ENCODE assay signal across 25 mouse cellular contexts in the genomic region with DNA sequence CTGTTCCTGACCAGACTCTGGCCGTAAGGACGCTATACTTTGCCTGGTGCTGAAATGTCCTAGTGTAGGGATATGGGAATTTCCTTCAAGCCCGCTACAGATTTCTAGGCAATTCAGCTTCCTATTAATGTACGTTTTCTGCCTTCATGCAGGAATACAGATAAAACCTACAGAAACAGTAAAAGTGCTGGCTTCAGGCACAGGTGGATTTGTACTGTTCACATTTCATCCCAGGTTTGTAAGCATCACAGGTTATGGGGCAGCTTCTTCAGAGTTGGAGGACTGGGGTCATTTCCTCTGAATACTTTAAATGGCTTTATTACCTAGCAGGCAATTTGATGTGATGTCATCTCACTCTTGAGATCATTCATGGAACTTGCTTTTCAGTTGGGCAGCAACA. TPM values are rescaled to one million over a fixed set of nuclear protein-coding genes. Genes with fewer than 3 reads are reported as not detected.
DNase-seq lines count a peak whose midpoint lies in the region; ATAC-seq and TF ChIP-seq lines count a peak whose summit lies in the region.
"Had no signal": no experiment of that assay in that cellular context is flagged by ENCODE, and none has a peak within 500 bp of the region (broad histone marks: within the 10 kb centered on the region; RNA-seq: fewer than 3 reads in every experiment).

No protein-coding gene starts in this region.

- TF ChIP-seq EP300 in heart, adult 2 months (IDR thresholded peaks at IDR 0.05; ENCODE audit: insufficient read depth, low read depth, low read length), result no peak
- TF ChIP-seq EP300 in liver, postnatal 0 days (IDR thresholded peaks at IDR 0.05; ENCODE audit: low read depth), result no peak
- TF ChIP-seq EP300 in MEL (IDR thresholded peaks at IDR 0.05; ENCODE audit: low read depth in 1 of 2, low read length in 2 of 2), result no peak; a peak in 1 of 4 replicates

- no peak for ATAC-seq in liver, postnatal 0 days
- ATAC-seq in liver, embryonic 11.5 days (replicated peaks; ENCODE audit: low FRiP score), result no peak
- ATAC-seq: activated CD4-positive, CD25-positive, alpha-beta regulatory T cell, adult 4 months; CD4-positive, CD25-positive, alpha-beta regulatory T cell, adult 4 months; forebrain, embryonic 14.5 days; forebrain, embryonic 16.5 days; Patski had no signal

- no peak for DNase-seq in heart, adult 2 months
- no peak for DNase-seq in heart, adult 9 months (ENCODE audit: low spot score in 2 of 2)
- no peak for DNase-seq in liver, postnatal 0 days
- DNase-seq in liver, embryonic 11.5 days (ENCODE audit: low spot score), result no peak
- no peak for DNase-seq in MEL (ENCODE audit: low read depth, low spot score)
- peak; percentile 51 for DNase-seq in splenic B cell, adult 2 months (ENCODE audit: low read depth, low spot score)
- no peak for DNase-seq in adrenal gland, adult (ENCODE audit: inconsistent age in 2 of 2, low spot score in 1 of 2)
- no peak for DNase-seq in B cell, adult 2 months
- DNase-seq: adrenal gland, adult 2 months; adrenal gland, postnatal 10 days; adrenal gland, postnatal 25 days; cerebellum, adult 11 months; cerebellum, adult 18-20 months; cerebellum, adult 9-10 months; cerebellum, postnatal 10 days; cerebellum, postnatal 25 days had no signal

- H3K4me3 ChIP-seq in heart, adult 2 months, result no peak overlapping the region
- no peak overlapping the region for H3K4me3 ChIP-seq in liver, postnatal 0 days (ENCODE audit: low read depth, low read length)
- no peak overlapping the region for H3K4me3 ChIP-seq in liver, embryonic 11.5 days (ENCODE audit: low read depth, low read length)
- no peak overlapping the region for H3K4me3 ChIP-seq in MEL (ENCODE audit: control insufficient read depth in 1 of 2, insufficient read depth in 1 of 2, low read depth in 2 of 2, low read length in 2 of 2)
- H3K4me3 ChIP-seq: embryonic facial prominence, embryonic 10.5 days; embryonic facial prominence, embryonic 12.5 days; forebrain, embryonic 10.5 days; forebrain, embryonic 12.5 days had no signal

- WGBS in heart, adult 2 months, result 90% methylated on average over 4 of the region's 4 CpGs
- whole genome bisulfite sequencing in liver, postnatal 0 days (ENCODE audit: insufficient replicate concordance), result 89% methylated on average over 4 of the region's 4 CpGs
- WGBS in liver, embryonic 11.5 days, result 87% methylated on average over 4 of the region's 4 CpGs

- TF ChIP-seq POLR2A in heart, adult 2 months (IDR thresholded peaks at IDR 0.05; ENCODE audit: insufficient read depth, low read depth, low read length), result 0 out of 2 replicates have a peak, but pooled peaks have one; percentile 9
- no peak for TF ChIP-seq POLR2A in MEL (IDR thresholded peaks at IDR 0.05; ENCODE audit: control insufficient read depth in 1 of 2, insufficient read depth in 1 of 2, low read depth in 1 of 2, low read length in 2 of 2, poor library complexity in 1 of 2)

- no peaks in the 10 kb centered on the region; the same call in 1 of the 2 replicates for H3K4me1 ChIP-seq in heart, adult 2 months (ENCODE audit: control insufficient read depth, insufficient read depth, low read length)
- H3K4me1 ChIP-seq in liver, postnatal 0 days (ENCODE audit: insufficient read depth), result peaks cover 5% of the 10 kb centered on the region
- H3K4me1 ChIP-seq in liver, embryonic 11.5 days (replicated peaks; ENCODE audit: control insufficient read depth, insufficient read depth, low read length), result no peaks in the 10 kb centered on the region
- H3K4me1 ChIP-seq in MEL (ENCODE audit: control insufficient read depth in 1 of 2, insufficient read depth in 2 of 2, low read length in 2 of 2), result no peaks in the 10 kb centered on the region
- H3K4me1 ChIP-seq: embryonic facial prominence, embryonic 10.5 days; embryonic facial prominence, embryonic 12.5 days; forebrain, embryonic 10.5 days; forebrain, embryonic 12.5 days had no signal

- H3K4me2 ChIP-seq in liver, postnatal 0 days (ENCODE audit: low read depth, low read length), result no peak overlapping the region
- H3K4me2 ChIP-seq in liver, embryonic 11.5 days, result no peak overlapping the region
- H3K4me2 ChIP-seq: embryonic facial prominence, embryonic 12.5 days; forebrain, embryonic 12.5 days had no signal

- H3K27me3 ChIP-seq in heart, adult 2 months (ENCODE audit: control insufficient read depth, insufficient read depth, low read length), result no peaks in the 10 kb centered on the region
- no peaks in the 10 kb centered on the region for H3K27me3 ChIP-seq in liver, postnatal 0 days (ENCODE audit: insufficient read depth, low read length)
- no peaks in the 10 kb centered on the region for H3K27me3 ChIP-seq in liver, embryonic 11.5 days (replicated peaks; ENCODE audit: control insufficient read depth, insufficient read depth, low read length)
- H3K27me3 ChIP-seq in MEL (ENCODE audit: control insufficient read depth in 1 of 2, insufficient read depth in 2 of 2, low read length in 2 of 2), result no peaks in the 10 kb centered on the region
- no peaks in the 10 kb centered on the region for H3K27me3 ChIP-seq in splenic B cell, adult 2 months (ENCODE audit: control insufficient read depth, insufficient read depth, low read length, poor library complexity, severe bottlenecking)
- H3K27me3 ChIP-seq: embryonic facial prominence, embryonic 12.5 days; forebrain, embryonic 12.5 days; Patski had no signal

- H3K79me2 ChIP-seq in heart, adult 2 months (replicated peaks; ENCODE audit: control insufficient read depth, insufficient read depth, low read length), result no peaks in the 10 kb centered on the region; the same call in 1 of the 2 replicates
- no peaks in the 10 kb centered on the region for H3K79me2 ChIP-seq in MEL (ENCODE audit: control insufficient read depth, insufficient read depth, low read length, poor library complexity)

- no peak for TF ChIP-seq CTCF in heart, adult 2 months (IDR thresholded peaks at IDR 0.05)
- no peak for TF ChIP-seq CTCF in liver, postnatal 0 days (IDR thresholded peaks at IDR 0.05; ENCODE audit: low read depth)
- TF ChIP-seq CTCF in MEL (IDR thresholded peaks at IDR 0.05 in 2 of 3, conservative IDR thresholded peaks at IDR 0.05 in 1 of 3; ENCODE audit: control insufficient read depth in 1 of 3, insufficient read depth in 1 of 3, low read depth in 2 of 3, low read length in 3 of 3, poor library complexity in 1 of 3, severe bottlenecking in 1 of 3), result no peak

- peaks cover 24% of the 10 kb centered on the region for H3K36me3 ChIP-seq in heart, adult 2 months (ENCODE audit: control insufficient read depth, insufficient read depth, low read length)
- H3K36me3 ChIP-seq in liver, postnatal 0 days (replicated peaks; ENCODE audit: insufficient read depth, low read length), result peaks cover 96% of the 10 kb centered on the region
- peaks cover 42% of the 10 kb centered on the region for H3K36me3 ChIP-seq in liver, embryonic 11.5 days (ENCODE audit: control insufficient read depth, insufficient read depth, low read length)
- peaks cover 0 to 23% of the 10 kb centered on the region in 2 experiments; a peak in 3 of 4 replicates for H3K36me3 ChIP-seq in MEL (ENCODE audit: control insufficient read depth in 1 of 2, insufficient read depth in 2 of 2, low read length in 2 of 2)
- H3K36me3 ChIP-seq in splenic B cell, adult 2 months (ENCODE audit: control insufficient read depth, insufficient read depth, low read length, poor library complexity, severe bottlenecking), result peaks cover 44% of the 10 kb centered on the region

- TF ChIP-seq RAD21 in MEL (IDR thresholded peaks at IDR 0.05; ENCODE audit: low read depth, low read length), result no peak

- no peak overlapping the region for H3K27ac ChIP-seq in heart, adult 2 months
- peak overlapping the region; percentile 34; the same call in 1 of the 2 replicates for H3K27ac ChIP-seq in liver, postnatal 0 days (ENCODE audit: low read depth)
- no peak overlapping the region for H3K27ac ChIP-seq in liver, embryonic 11.5 days (ENCODE audit: low read depth, low read length)
- no peak overlapping the region for H3K27ac ChIP-seq in MEL (ENCODE audit: control insufficient read depth, low read depth, low read length)
- H3K27ac ChIP-seq: embryonic facial prominence, embryonic 10.5 days; embryonic facial prominence, embryonic 12.5 days; forebrain, embryonic 10.5 days; forebrain, embryonic 12.5 days had no signal

- H3K9me3 ChIP-seq in liver, postnatal 0 days (ENCODE audit: low read length), result no peaks in the 10 kb centered on the region
- H3K9me3 ChIP-seq in liver, embryonic 11.5 days (ENCODE audit: control insufficient read depth, low read length), result no peaks in the 10 kb centered on the region
- H3K9me3 ChIP-seq in MEL (replicated peaks; ENCODE audit: insufficient read depth, low read length), result no peaks in the 10 kb centered on the region
- H3K9me3 ChIP-seq: embryonic facial prominence, embryonic 10.5 days; embryonic facial prominence, embryonic 12.5 days; forebrain, embryonic 10.5 days; forebrain, embryonic 12.5 days had no signal

- intact Hi-C loops in heart, adult 2 months (cut with DNase I), result loop anchor here (2.0 kb wide), 1 partner anchor 13 kb away; no protein-coding TSS in a partner anchor

- H3K9ac ChIP-seq in heart, adult 2 months (ENCODE audit: low read depth, low read length), result no peak overlapping the region
- no peak overlapping the region for H3K9ac ChIP-seq in liver, postnatal 0 days (replicated peaks)
- H3K9ac ChIP-seq in liver, embryonic 11.5 days (ENCODE audit: low read depth, low read length), result no peak overlapping the region
- no peak overlapping the region for H3K9ac ChIP-seq in MEL (ENCODE audit: control insufficient read depth, low read depth, low read length, poor library complexity, severe bottlenecking)
- H3K9ac ChIP-seq: embryonic facial prominence, embryonic 12.5 days; forebrain, embryonic 12.5 days had no signal

RNA-seq across cellular contexts. Expression of a gene that starts 15.8 kb away (rescaled TPM):
- 10 to 100 TPM; 11.0 to 13.6 TPM for total RNA-seq in heart, adult 2 months (2021)
- 10.2 and 11.0 TPM in 2 replicates for polyA plus RNA-seq in heart, adult 2 months (2012; rRNA removed)
- 6.7 and 9.5 TPM in 2 replicates for polyA plus RNA-seq in liver, postnatal 0 days (2015; fragmentation: Nextera tagmentation; extraction: Ambion mirVana)
- 26.1 and 29.2 TPM in 2 replicates for polyA plus RNA-seq in liver, embryonic 11.5 days (2014; fragmentation: Nextera tagmentation; extraction: Ambion mirVana)
- total RNA-seq in MEL (2012; rRNA removed), result 17.1 and 20.4 TPM in 2 replicates
- 10 to 100 TPM in 1 of 2 experiments, not detected in 1; 18.9 TPM for polyA plus RNA-seq in MEL (2012; ENCODE audit: insufficient read depth in 1 of 2, insufficient read length in 2 of 2, low read depth in 1 of 2, low replicate concordance in 2 of 2, missing spikeins in 1 of 2)

RNA-seq across cellular contexts. Expression of a gene that starts 27.1 kb away (rescaled TPM):
- 100 to 1,000 TPM; 294 to 351 TPM for total RNA-seq in heart, adult 2 months (2021)
- 264 and 414 TPM in 2 replicates for polyA plus RNA-seq in heart, adult 2 months (2012; rRNA removed)
- polyA plus RNA-seq in liver, postnatal 0 days (2015; fragmentation: Nextera tagmentation; extraction: Ambion mirVana), result 79.9 and 92.7 TPM in 2 replicates
- 116 TPM in 2 replicates for polyA plus RNA-seq in liver, embryonic 11.5 days (2014; fragmentation: Nextera tagmentation; extraction: Ambion mirVana)
- 326 and 348 TPM in 2 replicates for total RNA-seq in MEL (2012; rRNA removed)
- polyA plus RNA-seq in MEL (2012; ENCODE audit: insufficient read depth in 1 of 2, insufficient read length in 2 of 2, low read depth in 1 of 2, low replicate concordance in 2 of 2, missing spikeins in 1 of 2), result 100 to 1,000 TPM; 637 to 650 TPM

RNA-seq across cellular contexts. Expression of a gene that starts 40.3 kb away (rescaled TPM):
- total RNA-seq in heart, adult 2 months (2021), result 100 to 1,000 TPM; 214 to 237 TPM
- polyA plus RNA-seq in heart, adult 2 months (2012; rRNA removed), result 344 and 361 TPM in 2 replicates
- 84.9 and 85.0 TPM in 2 replicates for polyA plus RNA-seq in liver, postnatal 0 days (2015; fragmentation: Nextera tagmentation; extraction: Ambion mirVana)
- polyA plus RNA-seq in liver, embryonic 11.5 days (2014; fragmentation: Nextera tagmentation; extraction: Ambion mirVana), result 178 and 186 TPM in 2 replicates
- 74.6 and 79.5 TPM in 2 replicates for total RNA-seq in MEL (2012; rRNA removed)
- polyA plus RNA-seq in MEL (2012; ENCODE audit: insufficient read depth in 1 of 2, insufficient read length in 2 of 2, low read depth in 1 of 2, low replicate concordance in 2 of 2, missing spikeins in 1 of 2), result 100 to 1,000 TPM in 1 of 2 experiments, not detected in 1; 160 TPM
